Mouse (Mus musculus): ENCODE results near the gene Cyp2c70.
"Not testable (repeated sequence)": the region's sequence is repeated elsewhere in the genome, so short reads cannot be mapped to it uniquely, and the experiment has no call there.

Cyp2c70 gene

DNA sequence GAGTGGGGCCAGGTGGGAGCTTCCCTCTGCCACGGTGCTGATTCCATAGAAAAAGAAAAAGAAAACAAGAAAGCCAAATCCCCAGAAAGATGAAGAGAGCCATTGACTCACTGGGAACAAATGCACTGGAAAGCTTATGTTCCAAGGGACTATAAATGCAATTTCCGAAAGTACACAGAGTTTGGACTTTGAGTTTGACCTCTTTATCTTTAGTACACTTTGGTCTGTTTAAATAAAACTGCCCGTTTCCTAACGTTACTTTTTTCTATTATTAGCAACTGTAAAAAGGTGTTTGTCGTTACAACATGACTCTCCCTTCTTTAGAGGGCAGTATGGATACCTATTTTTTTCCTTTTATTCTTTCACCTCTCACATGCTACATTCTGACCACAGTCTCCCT is at the start of gene Cyp2c70:
TSS of gene Cyp2c70 (minus strand) at position 174 of the 400 bp plus-strand sequence.
- DNase-seq (ENCODE audit: low read depth): no peak

- DNase-seq (ENCODE audit: low read depth): no peak
Measured at GRCm38 (mm10) chr19:40232560-40232959, 45.4 kb upstream of the Cyp2c70 start.

GRCm38 (mm10) chr19:40231825-40232541 is 44.9 kb upstream of the Cyp2c70 start:
- DNase-seq (ENCODE audit: low read depth): peak; percentile 51

DNA sequence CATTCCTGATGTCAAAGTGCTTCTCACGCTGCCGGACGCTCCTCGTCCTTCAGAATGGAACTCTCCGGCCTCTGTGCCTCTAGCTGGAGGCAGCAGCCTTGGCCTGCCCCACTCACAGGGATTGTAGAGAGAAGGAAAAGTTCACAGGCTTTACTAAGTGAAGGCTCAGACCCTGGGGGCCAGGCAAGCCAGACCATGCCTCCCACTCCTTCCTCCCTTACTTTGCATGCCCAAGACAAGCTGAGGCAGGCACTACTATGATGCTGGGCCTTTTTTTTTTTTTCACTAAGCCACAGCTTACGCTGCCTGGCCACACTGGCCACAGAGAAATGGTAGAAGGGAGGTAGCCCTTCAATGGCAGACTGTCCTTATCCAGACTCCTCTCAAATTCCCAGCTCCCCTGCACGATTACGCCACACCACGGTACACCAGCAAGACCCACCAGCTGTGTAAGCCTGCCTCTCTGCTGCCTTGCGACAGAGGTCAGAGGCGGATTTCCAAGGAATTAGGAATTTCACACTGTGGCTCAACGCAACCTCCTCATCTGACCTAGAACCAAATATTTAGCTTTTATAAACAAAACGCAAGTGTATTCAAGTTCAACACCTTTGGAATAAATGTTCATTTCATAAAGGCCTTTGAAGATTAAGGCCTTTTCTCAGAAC is 44.1 kb upstream of the Cyp2c70 start:
- no peak for DNase-seq (ENCODE audit: low read depth)

GRCm38 (mm10) chr19:40226516-40227151 is 39.5 kb upstream of the Cyp2c70 start:
- no peak for DNase-seq (ENCODE audit: low read depth)

DNA sequence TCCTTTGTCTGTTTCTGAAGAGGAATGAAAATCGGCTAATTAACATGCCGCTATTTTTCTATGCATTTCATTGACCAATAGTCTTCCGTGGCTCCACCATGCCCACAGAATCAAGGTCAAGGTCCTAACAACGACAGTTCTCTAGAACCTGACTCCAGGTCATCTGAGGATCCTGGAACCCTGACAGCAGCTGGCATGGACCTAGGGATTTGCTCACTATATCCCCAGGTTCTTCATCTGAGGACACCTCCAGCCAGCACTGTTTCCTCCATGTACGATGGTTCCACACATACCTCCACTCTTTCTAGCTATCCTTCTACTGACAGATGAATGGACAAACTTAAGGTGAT is 38.6 kb upstream of the Cyp2c70 start:
- no peak for DNase-seq (ENCODE audit: low read depth)

GRCm38 (mm10) chr19:40225102-40225760 is 38.1 kb upstream of the Cyp2c70 start:
- peak; percentile 59 for DNase-seq (ENCODE audit: low read depth)

DNA sequence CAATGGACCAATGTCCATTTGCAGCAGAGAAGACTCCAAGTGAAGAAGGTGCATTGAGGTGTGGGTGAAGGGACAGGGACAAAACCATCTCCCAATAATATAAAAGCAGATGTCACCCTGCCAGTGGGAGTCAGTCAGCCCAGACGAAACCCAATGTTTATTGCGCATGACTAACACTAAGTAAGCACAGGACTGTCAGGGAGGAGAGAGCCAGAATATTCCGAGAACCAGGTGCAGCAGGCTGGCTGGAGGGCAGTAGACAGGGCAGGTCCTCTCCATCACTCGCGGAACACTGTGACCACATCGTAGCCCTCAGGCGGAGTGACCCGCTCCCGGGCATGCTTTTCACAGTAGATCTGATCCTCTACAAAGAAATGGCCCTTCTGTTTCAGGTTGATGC is 35.2 kb upstream of the Cyp2c70 start:
- DNase-seq (ENCODE audit: low read depth): not testable (repeated sequence)

- DNase-seq (ENCODE audit: low read depth): no peak
Measured at GRCm38 (mm10) chr19:40220878-40221277, 33.7 kb upstream of the Cyp2c70 start.

GRCm38 (mm10) chr19:40202947-40203346 is 15.8 kb upstream of the Cyp2c70 start:
- not testable (repeated sequence) for DNase-seq (ENCODE audit: low read depth)

- no peak for DNase-seq (ENCODE audit: low read depth)
Measured at GRCm38 (mm10) chr19:40190596-40190995, 3.5 kb upstream of the Cyp2c70 start.

DNA sequence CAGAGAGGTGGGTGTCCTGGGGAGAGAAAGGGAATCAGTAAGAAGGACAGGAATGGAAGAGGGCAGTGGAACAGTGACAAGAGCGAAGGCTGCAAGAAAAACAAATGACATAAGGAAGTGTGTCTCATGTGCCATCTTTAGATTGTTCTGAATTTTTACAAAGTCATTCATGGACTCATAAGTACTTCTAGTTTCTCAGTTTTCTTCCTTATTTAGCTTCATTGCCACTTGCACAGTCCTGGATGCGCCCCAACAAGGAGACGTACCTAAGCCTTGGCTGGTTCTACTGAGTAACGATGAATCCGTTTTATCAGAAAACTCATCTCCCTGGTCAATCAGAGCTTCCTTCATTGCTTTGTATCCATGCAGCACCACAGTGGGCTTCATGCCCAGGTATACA is 3.5 kb downstream of the Cyp2c70 start:
- no peak for DNase-seq (ENCODE audit: low read depth)

DNA sequence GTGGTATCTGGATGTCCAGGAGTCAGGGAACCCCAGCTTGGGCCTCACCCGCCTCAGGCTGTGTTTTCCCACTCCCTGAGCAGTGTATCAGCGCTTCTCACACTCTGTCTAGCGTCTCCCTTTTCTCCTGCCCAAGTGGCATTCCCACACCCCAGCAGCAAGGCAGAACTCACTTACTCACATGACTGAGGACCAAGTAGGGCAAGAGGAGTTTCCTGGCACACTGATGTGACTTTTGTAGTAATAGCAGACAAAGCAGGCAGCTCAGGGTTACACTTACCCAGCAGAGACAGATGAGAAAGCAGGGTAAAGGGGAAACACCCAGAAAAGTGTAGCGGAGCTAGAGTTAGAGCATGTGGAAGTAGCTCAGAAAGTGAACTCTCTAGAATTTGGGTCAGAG is 8.8 kb downstream of the Cyp2c70 start:
- DNase-seq (ENCODE audit: low read depth): no peak

DNA sequence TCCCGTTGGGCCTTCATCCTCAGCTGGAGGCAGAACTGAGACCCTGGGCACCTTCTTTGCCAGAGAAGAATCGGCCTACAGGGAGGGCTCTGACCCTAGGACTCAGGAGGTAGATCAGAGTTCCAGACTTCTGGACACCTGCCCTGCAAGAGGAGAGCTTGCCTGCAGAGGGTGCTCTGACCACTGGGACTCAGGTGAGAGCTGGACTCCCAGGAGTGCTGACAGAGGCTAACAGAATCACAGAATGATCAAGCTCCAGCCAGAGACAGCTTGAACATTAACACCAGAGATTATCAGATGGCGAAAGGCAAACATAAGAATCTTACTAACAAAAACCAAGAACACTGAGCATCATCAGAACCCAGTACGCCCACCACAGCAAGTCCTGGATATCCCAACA is 18.7 kb downstream of the Cyp2c70 start:
- not testable (repeated sequence) for DNase-seq (ENCODE audit: low read depth)

GRCm38 (mm10) chr19:40126996-40127395 is 60.1 kb downstream of the Cyp2c70 start:
- DNase-seq (ENCODE audit: low read depth): not testable (repeated sequence)

DNA sequence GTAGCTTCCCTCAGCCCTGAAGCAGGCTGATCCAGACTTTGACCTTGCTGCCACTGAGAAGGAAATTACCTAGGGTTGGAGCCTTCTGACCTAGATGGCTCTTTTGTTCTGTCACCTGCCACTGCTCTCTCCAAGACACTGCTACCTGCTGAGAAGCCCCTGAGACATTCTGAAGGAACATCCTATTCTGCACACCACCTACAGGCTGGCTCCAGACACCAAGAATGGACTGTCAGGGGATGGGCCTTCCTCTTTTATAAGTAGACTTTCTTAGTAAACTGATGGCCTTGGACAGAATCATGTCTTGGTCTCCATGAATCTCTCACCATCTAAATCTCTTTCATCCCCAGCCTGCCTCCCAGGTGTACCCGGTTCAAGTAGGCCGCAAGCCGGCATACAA is 62.0 kb downstream of the Cyp2c70 start:
- DNase-seq (ENCODE audit: low read depth): not testable (repeated sequence)

GRCm38 (mm10) chr19:40119624-40120023 is 67.5 kb downstream of the Cyp2c70 start:
- not testable (repeated sequence) for DNase-seq (ENCODE audit: low read depth)
